Mouse (Mus musculus) layer of hippocampus, adult 8-10 months (tissue): ENCODE results near the gene Rbm39. TPM values are rescaled to one million over a fixed set of nuclear protein-coding genes. Genes with fewer than 3 reads are reported as not detected.
A peak's percentile ranks its signal among the peaks of the same experiment; 100 is the strongest.
"Not testable (repeated sequence)": the region's sequence is repeated elsewhere in the genome, so short reads cannot be mapped to it uniquely, and the experiment has no call there.

Experiments used
- DNase-seq, 2 experiments: peaks; one replicate each; pipeline ENCODE4 v3.0.0; 2022; ENCODE audit warnings: low spot score in 2 of 2
- total RNA-seq, 4 experiments: library from RNA; stranded (reverse); gene quantifications; 2 replicates each; pipeline ENCODE4 v1.2.4; 2022

Gene Rbm39
- total RNA-seq: 100 to 1,000 TPM; 305 to 360 (median 339) TPM

GRCm38 (mm10) chr2:156180094-156180821 lies at the start of gene Rbm39:
TSS of gene Rbm39 (minus strand) at chr2:156180238.
- DNase-seq: peak; percentile 100

GRCm38 (mm10) chr2:156229171-156229570 lies 49.1 kb upstream of the Rbm39 start:
- no peak for DNase-seq

DNA sequence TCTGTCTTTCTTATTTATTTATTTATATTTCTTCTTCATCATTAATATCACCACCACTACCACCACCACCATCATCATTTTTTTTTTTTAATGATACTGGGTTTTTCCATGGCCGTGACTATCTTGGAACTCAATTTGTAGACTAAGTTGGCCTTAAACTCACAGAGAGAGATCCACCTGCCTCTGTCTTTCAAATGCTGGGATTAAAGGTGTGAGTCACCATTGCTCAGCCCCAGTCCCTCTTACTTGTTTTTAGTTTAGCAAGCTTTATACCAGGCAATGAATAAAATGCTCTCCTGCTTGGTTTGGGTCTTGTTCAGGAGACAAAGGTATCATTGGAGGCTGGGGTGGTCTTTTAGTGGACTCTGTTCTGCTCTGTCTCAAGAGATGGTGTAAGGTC lies 47.7 kb upstream of the Rbm39 start:
- DNase-seq: no peak

- DNase-seq: no peak
Observed at GRCm38 (mm10) chr2:156224043-156224442, 44.0 kb upstream of the Rbm39 start.

- DNase-seq: no peak
Observed at GRCm38 (mm10) chr2:156222100-156222499, 42.1 kb upstream of the Rbm39 start.

DNA sequence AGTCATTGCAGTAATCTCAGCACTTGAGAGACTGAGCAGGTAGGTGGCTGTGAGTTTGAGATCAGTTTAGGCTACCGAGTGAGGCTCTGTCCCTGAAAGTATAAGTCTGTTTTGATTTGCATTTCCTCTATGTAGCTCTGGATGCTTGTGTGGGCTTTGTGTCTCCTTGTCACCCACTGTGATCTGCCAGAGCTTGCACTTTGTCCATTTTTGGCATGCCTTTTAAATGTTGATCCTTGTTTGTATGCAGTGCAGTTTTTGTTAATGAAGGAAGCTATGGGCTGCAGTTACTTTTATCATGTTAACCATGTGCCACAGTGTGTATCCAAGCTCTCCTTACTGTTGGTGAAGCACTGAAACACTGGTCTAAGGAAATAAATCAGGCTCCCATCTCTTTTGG lies 37.7 kb upstream of the Rbm39 start:
- DNase-seq: no peak

DNA sequence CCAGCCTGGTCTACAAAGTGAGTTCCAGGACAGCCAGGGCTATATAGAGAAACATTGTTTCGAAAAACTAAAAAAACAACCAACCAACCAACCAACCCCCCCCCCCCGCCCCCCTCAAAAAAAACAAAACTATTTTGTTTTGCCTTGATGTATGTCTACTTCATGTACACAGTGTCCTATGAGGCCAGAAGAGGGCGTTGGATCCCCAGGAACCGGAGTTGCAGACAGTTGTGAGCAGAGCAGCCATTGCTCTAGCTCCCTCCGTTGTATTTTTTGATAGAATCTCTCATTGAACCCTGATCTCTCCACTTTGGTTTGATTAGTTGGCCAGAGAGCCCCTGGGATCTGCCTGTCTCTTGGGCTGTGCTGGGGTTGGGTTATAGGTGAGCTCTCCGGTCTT lies 23.9 kb upstream of the Rbm39 start:
- no peak for DNase-seq

- peak; percentile 43 to 60 for DNase-seq
Observed at GRCm38 (mm10) chr2:156202848-156203437, 22.9 kb upstream of the Rbm39 start.

DNA sequence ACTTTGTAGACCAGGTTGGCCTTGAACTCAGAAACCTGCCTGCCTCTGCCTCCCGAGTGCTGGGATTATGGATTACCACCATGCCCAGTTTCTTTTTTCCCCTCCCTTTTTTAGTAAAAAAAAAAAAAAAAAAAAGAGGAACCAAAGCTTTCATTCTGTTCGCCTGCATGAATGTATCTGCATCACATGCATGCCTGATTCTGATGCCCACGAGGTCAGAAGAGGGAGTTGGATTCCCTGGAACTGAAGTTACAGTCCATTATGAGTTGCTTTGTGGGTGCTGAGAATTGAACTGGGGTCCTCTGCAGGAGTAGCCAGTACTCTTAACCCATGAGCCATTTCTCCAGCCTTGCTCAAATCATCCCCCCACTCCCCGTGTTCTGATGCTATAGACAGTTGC lies 21.4 kb upstream of the Rbm39 start:
- DNase-seq: no peak

- no peak for DNase-seq
Observed at GRCm38 (mm10) chr2:156199944-156200343, 19.9 kb upstream of the Rbm39 start.

GRCm38 (mm10) chr2:156197129-156197911 lies 17.3 kb upstream of the Rbm39 start:
- no peak for DNase-seq

DNA sequence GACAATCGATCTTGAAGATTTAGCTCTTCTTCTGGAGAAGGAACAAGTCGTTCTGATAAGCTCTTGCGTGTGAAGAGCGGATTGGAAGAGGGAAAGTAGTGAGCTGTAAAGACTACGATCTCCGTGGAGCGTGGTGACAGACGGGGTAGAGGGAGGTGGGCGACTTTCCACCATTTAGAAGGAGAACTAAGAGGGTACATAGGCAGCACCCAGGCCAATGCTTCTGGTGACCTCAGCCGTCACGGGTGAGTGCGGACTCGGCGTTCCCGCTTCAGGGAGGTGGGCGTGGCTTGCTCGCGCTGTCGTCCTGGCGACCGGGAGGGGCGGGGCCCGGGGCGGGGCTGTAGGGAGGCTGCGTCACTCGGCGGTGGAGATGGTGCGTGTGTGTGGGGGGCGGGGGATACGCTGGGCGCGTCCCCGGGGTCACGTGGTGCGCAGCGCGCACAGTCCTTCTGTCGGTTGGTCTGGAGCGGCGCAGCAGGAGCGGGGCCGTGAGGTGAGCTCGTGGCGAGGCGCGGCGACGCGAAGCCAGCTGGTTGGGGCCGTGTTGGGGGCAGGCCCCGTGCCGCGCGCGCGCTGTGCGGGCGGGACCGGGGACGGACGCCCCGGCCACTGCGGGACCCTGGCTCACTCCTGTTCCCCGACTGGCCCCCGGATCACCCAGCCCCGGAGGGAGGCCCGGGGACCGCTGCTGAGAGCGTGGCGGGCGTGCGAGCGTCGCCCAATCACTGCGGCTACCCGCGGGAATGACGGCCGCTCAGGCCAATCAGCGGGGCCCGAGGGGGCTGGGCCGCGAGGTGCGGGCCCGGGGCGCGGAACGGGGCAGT lies 16.5 kb upstream of the Rbm39 start, which contains the start of gene Phf20:
Gene Phf20 (plus strand): TSS at position 165 of the 827 bp plus-strand sequence.
- peak; percentile 95 to 96 for DNase-seq

DNA sequence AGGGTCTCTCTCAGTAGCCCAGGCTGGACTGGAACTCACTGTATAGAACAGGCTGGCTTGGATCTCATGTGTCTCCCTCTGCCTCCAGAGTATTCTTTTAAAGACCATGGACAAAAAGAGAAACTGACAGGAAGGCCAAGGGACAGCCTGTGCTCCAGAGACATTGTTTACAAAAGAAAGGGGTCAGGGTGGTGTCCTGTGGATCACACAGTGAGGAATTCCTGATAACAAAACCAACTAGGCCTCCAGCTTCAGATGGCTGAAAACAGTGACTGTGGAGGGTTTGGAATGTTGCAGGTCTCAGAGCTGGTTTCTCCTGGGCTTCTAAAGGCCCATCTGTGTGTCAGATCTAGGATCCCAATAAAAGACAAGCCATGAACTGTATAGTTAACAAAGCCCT lies 14.5 kb upstream of the Rbm39 start:
- no peak for DNase-seq

- DNase-seq: no peak
Observed at GRCm38 (mm10) chr2:156193066-156193862, 13.2 kb upstream of the Rbm39 start.

- no peak for DNase-seq
Observed at GRCm38 (mm10) chr2:156192068-156192467, 12.0 kb upstream of the Rbm39 start.

- no peak for DNase-seq
Observed at GRCm38 (mm10) chr2:156191540-156191939, 11.5 kb upstream of the Rbm39 start.

DNA sequence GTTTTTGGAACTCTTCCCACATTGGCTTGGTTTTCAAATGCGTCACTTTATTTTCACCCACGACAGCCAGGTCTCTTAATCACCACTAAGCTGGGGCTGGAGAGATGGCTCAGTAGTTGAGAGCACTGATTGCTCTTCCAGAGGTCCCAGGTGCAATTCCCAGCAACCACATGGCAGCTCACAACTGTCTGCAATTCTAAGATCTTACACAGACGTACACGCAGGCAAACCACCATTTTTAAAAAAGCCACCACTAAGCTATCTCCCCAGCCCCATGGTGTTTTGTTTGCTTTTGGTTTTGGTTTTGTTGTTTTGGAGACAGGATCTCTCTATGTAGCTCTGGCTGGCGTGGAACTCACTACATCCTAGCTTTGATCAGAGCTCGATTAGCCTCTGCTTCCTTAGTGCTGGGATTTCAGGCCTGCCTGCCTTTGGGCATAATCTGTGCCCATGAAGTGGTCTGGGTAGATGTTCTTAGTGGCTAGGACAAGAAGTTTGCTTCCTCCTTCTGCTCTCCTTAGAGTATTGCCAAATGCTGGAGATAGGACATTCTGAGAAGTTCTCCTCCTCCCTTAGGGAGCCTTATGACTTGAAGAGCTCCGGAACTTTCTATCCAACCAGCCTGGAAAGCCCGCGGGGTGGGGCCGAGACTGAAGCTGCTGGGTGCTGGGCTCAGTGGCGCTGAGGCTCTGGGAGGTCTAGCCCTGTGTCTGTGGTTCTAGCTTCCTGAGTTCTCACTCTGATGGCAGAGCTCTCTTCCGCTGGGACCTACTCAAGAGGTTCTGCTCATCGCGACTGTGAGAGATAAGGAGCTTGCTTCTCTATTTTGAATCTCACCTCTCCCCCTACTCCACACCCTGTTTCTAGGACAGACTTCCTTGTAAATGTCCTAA lies 10.2 kb upstream of the Rbm39 start:
- no peak for DNase-seq

DNA sequence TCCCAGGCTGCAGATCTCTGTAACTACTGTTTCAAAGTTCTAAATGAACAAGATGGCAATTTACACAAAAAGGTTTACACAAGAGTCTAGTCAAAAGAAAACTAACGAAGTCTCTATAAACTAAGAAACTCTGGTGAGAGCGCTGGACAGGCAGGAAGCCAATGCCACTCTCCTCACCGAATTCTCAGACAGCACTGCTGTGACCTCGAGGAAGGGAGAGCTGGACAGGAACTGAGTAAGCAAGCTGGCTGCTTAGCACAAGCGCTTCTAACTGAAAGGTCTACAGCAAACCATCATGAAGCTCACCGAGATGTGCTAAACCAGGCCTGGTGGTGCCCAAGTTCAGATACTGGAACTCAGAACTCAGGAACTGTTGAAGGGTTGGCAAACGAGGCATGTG lies 9.2 kb upstream of the Rbm39 start:
- not testable (repeated sequence) for DNase-seq

- DNase-seq: no peak
Observed at GRCm38 (mm10) chr2:156181592-156181991, 1.6 kb upstream of the Rbm39 start.
